Mouse (Mus musculus): ENCODE data around the gene Ankrd44. TPM values are rescaled to one million over a fixed set of nuclear protein-coding genes. Genes with fewer than 3 reads are reported as not detected.
"Not testable (repeated sequence)": the region's sequence is repeated elsewhere in the genome, so short reads cannot be mapped to it uniquely, and the experiment has no call there.

Gene Ankrd44
- total RNA-seq (2017), result 38.8 and 51.0 TPM in 2 replicates

GRCm38 (mm10) chr1:54925971-54926771 is at the start of gene Ankrd44:
TSS of gene Ankrd44 (minus strand) at chr1:54926387.
- peak; percentile 51 for ATAC-seq (replicated peaks; ENCODE audit: low read depth, poor library complexity, severe bottlenecking)

GRCm38 (mm10) chr1:54971687-54972404 is 45.7 kb upstream of the Ankrd44 start:
- ATAC-seq (replicated peaks; ENCODE audit: low read depth, poor library complexity, severe bottlenecking), result no peak

GRCm38 (mm10) chr1:54966858-54967257 is 40.7 kb upstream of the Ankrd44 start:
- no peak for ATAC-seq (replicated peaks; ENCODE audit: low read depth, poor library complexity, severe bottlenecking)

- no peak for ATAC-seq (replicated peaks; ENCODE audit: low read depth, poor library complexity, severe bottlenecking)
These were observed 39.2 kb upstream of the Ankrd44 start for GRCm38 (mm10) chr1:54965159-54965995.

- no peak for ATAC-seq (replicated peaks; ENCODE audit: low read depth, poor library complexity, severe bottlenecking)
These were observed 35.5 kb upstream of the Ankrd44 start for GRCm38 (mm10) chr1:54961724-54962123.

- ATAC-seq (replicated peaks; ENCODE audit: low read depth, poor library complexity, severe bottlenecking), result no peak
These were observed 34.5 kb upstream of the Ankrd44 start for GRCm38 (mm10) chr1:54960613-54961165.

- no peak for ATAC-seq (replicated peaks; ENCODE audit: low read depth, poor library complexity, severe bottlenecking)
These were observed 32.3 kb upstream of the Ankrd44 start for GRCm38 (mm10) chr1:54958525-54958924.

GRCm38 (mm10) chr1:54956995-54957394 is 30.8 kb upstream of the Ankrd44 start:
- ATAC-seq (replicated peaks; ENCODE audit: low read depth, poor library complexity, severe bottlenecking), result not testable (repeated sequence)

- peak; percentile 72; the same call in 1 of the 2 replicates for ATAC-seq (replicated peaks; ENCODE audit: low read depth, poor library complexity, severe bottlenecking)
These were observed 28.7 kb upstream of the Ankrd44 start for GRCm38 (mm10) chr1:54954856-54955255.

- ATAC-seq (replicated peaks; ENCODE audit: low read depth, poor library complexity, severe bottlenecking), result peak; percentile 47; the same call in 1 of the 2 replicates
These were observed 18.5 kb upstream of the Ankrd44 start for GRCm38 (mm10) chr1:54944648-54945047.

- no peak for ATAC-seq (replicated peaks; ENCODE audit: low read depth, poor library complexity, severe bottlenecking)
These were observed 9.3 kb upstream of the Ankrd44 start for GRCm38 (mm10) chr1:54935466-54935865.

- ATAC-seq (replicated peaks; ENCODE audit: low read depth, poor library complexity, severe bottlenecking), result peak; percentile 93
These were observed 8.7 kb upstream of the Ankrd44 start for GRCm38 (mm10) chr1:54934911-54935310.

GRCm38 (mm10) chr1:54933646-54934045 is 7.5 kb upstream of the Ankrd44 start:
- ATAC-seq (replicated peaks; ENCODE audit: low read depth, poor library complexity, severe bottlenecking), result peak; percentile 39; the same call in 1 of the 2 replicates

- no peak for ATAC-seq (replicated peaks; ENCODE audit: low read depth, poor library complexity, severe bottlenecking)
These were observed 6.4 kb upstream of the Ankrd44 start for GRCm38 (mm10) chr1:54932456-54933115.

GRCm38 (mm10) chr1:54931231-54931630 is 5.0 kb upstream of the Ankrd44 start:
- no peak for ATAC-seq (replicated peaks; ENCODE audit: low read depth, poor library complexity, severe bottlenecking)

- no peak for ATAC-seq (replicated peaks; ENCODE audit: low read depth, poor library complexity, severe bottlenecking)
These were observed 4.5 kb upstream of the Ankrd44 start for GRCm38 (mm10) chr1:54930670-54931200.

- peak; percentile 45 for ATAC-seq (replicated peaks; ENCODE audit: low read depth, poor library complexity, severe bottlenecking)
These were observed 694 bp downstream of the Ankrd44 start for GRCm38 (mm10) chr1:54925451-54925934.

GRCm38 (mm10) chr1:54924760-54925159 is 1.4 kb downstream of the Ankrd44 start:
- ATAC-seq (replicated peaks; ENCODE audit: low read depth, poor library complexity, severe bottlenecking), result no peak

GRCm38 (mm10) chr1:54924309-54924685 is 1.9 kb downstream of the Ankrd44 start:
- ATAC-seq (replicated peaks; ENCODE audit: low read depth, poor library complexity, severe bottlenecking), result no peak
